Comparison of ENCODE assay signal across 9 mouse cellular contexts in the genomic region with DNA sequence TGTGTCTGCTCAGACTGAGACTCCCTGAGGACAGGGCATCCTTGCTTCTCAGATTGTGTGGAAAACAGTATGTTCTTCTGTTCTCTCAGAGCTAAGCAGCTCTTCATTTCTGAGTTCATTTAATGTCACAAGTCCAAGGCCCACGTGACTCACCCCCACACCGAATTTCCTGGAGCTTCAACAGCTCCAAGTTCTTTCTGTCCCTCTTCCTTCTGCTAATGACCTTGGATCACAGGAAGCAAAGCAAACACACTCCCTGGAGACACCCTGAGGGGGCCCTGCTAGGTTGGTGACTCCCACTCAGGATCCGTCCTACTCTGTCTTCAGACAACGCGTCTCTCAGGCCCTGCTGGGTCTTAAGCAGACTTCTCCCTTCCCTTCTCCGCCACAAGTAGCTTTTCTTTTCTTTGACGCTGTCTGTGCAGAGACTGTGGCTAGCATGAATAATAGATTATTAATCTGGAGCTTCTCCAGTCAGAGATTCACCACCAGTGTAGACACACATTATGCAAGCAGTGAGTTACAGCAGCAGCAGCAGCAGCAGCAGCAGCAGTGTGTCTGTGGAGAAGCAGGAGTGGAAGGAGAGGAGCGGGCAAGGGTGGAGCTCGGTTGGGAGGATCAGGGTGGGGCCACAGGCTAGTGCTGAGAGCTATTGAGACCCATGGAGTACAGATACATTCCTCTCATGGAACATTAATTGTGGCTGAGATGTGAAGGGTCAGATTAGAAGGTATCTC.
A peak's percentile ranks its signal among the peaks of the same experiment; 100 is the strongest.
DNase-seq lines count a peak whose midpoint lies in the region; ATAC-seq and TF ChIP-seq lines count a peak whose summit lies in the region.
"Had no signal": no experiment of that assay in that cellular context is flagged by ENCODE, and none has a peak within 500 bp of the region (broad histone marks: within the 10 kb centered on the region; RNA-seq: fewer than 3 reads in every experiment).

No protein-coding gene starts in this region.

- H3K27ac ChIP-seq in heart, postnatal 0 days (ENCODE audit: low read depth) = no peak overlapping the region
- H3K27ac ChIP-seq in midbrain, embryonic 13.5 days = no peak overlapping the region
- H3K27ac ChIP-seq: macrophage had no signal

- 64% methylated on average over 9 of the region's 9 CpGs for WGBS in heart, postnatal 0 days
- WGBS in midbrain, embryonic 13.5 days = 67% methylated on average over 9 of the region's 9 CpGs

- no peaks in the 10 kb centered on the region for H3K4me1 ChIP-seq in heart, postnatal 0 days (ENCODE audit: control insufficient read depth, insufficient read depth)
- H3K4me1 ChIP-seq in midbrain, embryonic 13.5 days (replicated peaks) = peaks cover 29% of the 10 kb centered on the region

- DNase-seq in left cerebral cortex, postnatal 14 days (ENCODE audit: low spot score in 2 of 2) = peak; percentile 20 to 26
- no peak for DNase-seq in left cerebral cortex, adult 9 months (ENCODE audit: low spot score in 2 of 2)
- peak; percentile 12 to 13 for DNase-seq in adrenal gland, postnatal 36 days
- DNase-seq in heart, postnatal 0 days (ENCODE audit: low spot score) = peak; percentile 10
- no peak for DNase-seq in Muller cell, postnatal 12 days (ENCODE audit: inconsistent ontology term)
- DNase-seq in cerebellum, postnatal 25 days = no peak

- ATAC-seq in heart, postnatal 0 days (ENCODE audit: insufficient read depth, low read depth) = 0 out of 2 replicates have a peak, but pooled peaks have one; percentile 26
- peak; percentile 19; the same call in 1 of the 2 replicates for ATAC-seq in midbrain, embryonic 13.5 days
- ATAC-seq in erythroblast, adult 5-6 weeks (replicated peaks; ENCODE audit: low FRiP score, poor library complexity, severe bottlenecking) = no peak

- intact Hi-C loops in left cerebral cortex, postnatal 14 days (cut with DNase I) = no loop called here

- no peaks in the 10 kb centered on the region for H3K27me3 ChIP-seq in heart, postnatal 0 days (ENCODE audit: control insufficient read depth, insufficient read depth, low read length)
- H3K27me3 ChIP-seq in midbrain, embryonic 13.5 days = no peaks in the 10 kb centered on the region

- TF ChIP-seq EP300 in heart, postnatal 0 days (IDR thresholded peaks at IDR 0.05; ENCODE audit: low read depth) = no peak

- H3K9me3 ChIP-seq in heart, postnatal 0 days (replicated peaks; ENCODE audit: control insufficient read depth, low read length) = no peaks in the 10 kb centered on the region
- no peaks in the 10 kb centered on the region for H3K9me3 ChIP-seq in midbrain, embryonic 13.5 days

- no peaks in the 10 kb centered on the region for H3K36me3 ChIP-seq in heart, postnatal 0 days (replicated peaks; ENCODE audit: control insufficient read depth, insufficient read depth, low read length)
- H3K36me3 ChIP-seq in midbrain, embryonic 13.5 days = no peaks in the 10 kb centered on the region

- no peak overlapping the region for H3K9ac ChIP-seq in heart, postnatal 0 days (replicated peaks; ENCODE audit: low read depth, low read length)
- H3K9ac ChIP-seq in midbrain, embryonic 13.5 days (replicated peaks) = no peak overlapping the region

- no peak overlapping the region for H3K4me2 ChIP-seq in heart, postnatal 0 days (ENCODE audit: low read depth, low read length)
- no peak overlapping the region for H3K4me2 ChIP-seq in midbrain, embryonic 13.5 days (replicated peaks)

- no peak for TF ChIP-seq CTCF in heart, postnatal 0 days (IDR thresholded peaks at IDR 0.05; ENCODE audit: low read depth)

- H3K4me3 ChIP-seq in heart, postnatal 0 days (ENCODE audit: low read depth, low read length) = no peak overlapping the region
- H3K4me3 ChIP-seq in midbrain, embryonic 13.5 days (replicated peaks) = no peak overlapping the region

Comparison
In these comparisons a context has a peak if more than half of its experiments do, and no peak if none do; other contexts are left out.
1. DNase-seq: peak in left cerebral cortex, postnatal 14 days (2 of 2), adrenal gland, postnatal 36 days (2 of 2) and heart, postnatal 0 days (single experiment); none in left cerebral cortex, adult 9 months (0 of 2), Muller cell, postnatal 12 days (single experiment) and cerebellum, postnatal 25 days (0 of 2).